Mouse (Mus musculus) adrenal gland, adult 2 months (tissue): ENCODE data around the gene Jpt1. TPM values are rescaled to one million over a fixed set of nuclear protein-coding genes. Genes with fewer than 3 reads are reported as not detected.
"Not testable (repeated sequence)": the region's sequence is repeated elsewhere in the genome, so short reads cannot be mapped to it uniquely, and the experiment has no call there.

Experiments
- DNase-seq: peaks from one replicate; pipeline ENCODE4 v3.0.0; 2021
- long read RNA-seq: library from polyadenylated mRNA; stranded (forward); transcript quantifications from one replicate; pipeline ENCODE4 v2.0.0, GENCODE M21; 2021
- polyA plus RNA-seq: library from polyadenylated mRNA; depleted of rRNA; stranded (reverse); fragments of >200 nt; gene quantifications from 2 replicates; pipeline ENCODE4 v1.2.3, GENCODE M21; 2012; rRNA removed
- total RNA-seq, 2 experiments: library from RNA; stranded (reverse); gene quantifications; 2 replicates each; pipeline ENCODE4 v1.2.3; 2021

Gene Jpt1
- total RNA-seq (100 to 1,000 TPM in 1 of 2 experiments, 10 to 100 TPM in 1; 71.8 to 109 TPM), polyA plus RNA-seq (100 and 102 TPM in 2 replicates)
- long read RNA-seq, partial matches to known transcripts = 1 of 7 reads
- long read RNA-seq, other reads (novel, unspliced or antisense) = 4 of 7 reads

- peak; percentile 99 for DNase-seq
Measured at GRCm38 (mm10) chr11:115514238-115514663, at the start of gene Jpt1. Gene Jpt1 (minus strand): TSS chr11:115514387.

GRCm38 (mm10) chr11:115563406-115563805 is 49.2 kb upstream of the Jpt1 start:
- DNase-seq = no peak

- DNase-seq = no peak
Measured at GRCm38 (mm10) chr11:115555717-115556116, 41.5 kb upstream of the Jpt1 start.

GRCm38 (mm10) chr11:115552783-115553182 is 38.6 kb upstream of the Jpt1 start:
- DNase-seq = no peak

- DNase-seq = no peak
Measured at GRCm38 (mm10) chr11:115543571-115543970, 29.4 kb upstream of the Jpt1 start.

GRCm38 (mm10) chr11:115538045-115538444 is 23.9 kb upstream of the Jpt1 start:
- DNase-seq = no peak

GRCm38 (mm10) chr11:115536856-115537568 is 22.8 kb upstream of the Jpt1 start:
- peak; percentile 17 for DNase-seq

GRCm38 (mm10) chr11:115536038-115536681 is 22.0 kb upstream of the Jpt1 start, which contains the start of gene Sumo2:
Gene Sumo2 (minus strand): TSS chr11:115536276.
- peak; percentile 99 for DNase-seq

GRCm38 (mm10) chr11:115535401-115536037 is 21.3 kb upstream of the Jpt1 start:
- peak; percentile 83 for DNase-seq

- DNase-seq = no peak
Measured at GRCm38 (mm10) chr11:115534759-115535371, 20.7 kb upstream of the Jpt1 start.

GRCm38 (mm10) chr11:115526446-115526845 is 12.3 kb upstream of the Jpt1 start:
- DNase-seq = not testable (repeated sequence)

- DNase-seq = no peak
Measured at GRCm38 (mm10) chr11:115522703-115523102, 8.5 kb upstream of the Jpt1 start.

- no peak for DNase-seq
Measured at GRCm38 (mm10) chr11:115522238-115522637, 8.1 kb upstream of the Jpt1 start.

- DNase-seq = no peak
Measured at GRCm38 (mm10) chr11:115521080-115521479, 6.9 kb upstream of the Jpt1 start.

- DNase-seq = no peak
Measured at GRCm38 (mm10) chr11:115520218-115520617, 6.0 kb upstream of the Jpt1 start.

GRCm38 (mm10) chr11:115519581-115519980 is 5.4 kb upstream of the Jpt1 start:
- no peak for DNase-seq

GRCm38 (mm10) chr11:115518693-115519092 is 4.5 kb upstream of the Jpt1 start:
- no peak for DNase-seq

- no peak for DNase-seq
Measured at GRCm38 (mm10) chr11:115516942-115517341, 2.8 kb upstream of the Jpt1 start.

GRCm38 (mm10) chr11:115515021-115515420 is 834 bp upstream of the Jpt1 start:
- no peak for DNase-seq

- DNase-seq = peak; percentile 73
Measured at GRCm38 (mm10) chr11:115513271-115514237, 633 bp downstream of the Jpt1 start.
